Mouse (Mus musculus) liver, embryonic 14.5 days (tissue): ENCODE measurements around the gene Cog1.

Source experiments
- CTCF ChIP-seq: IDR thresholded peaks from 2 replicates; pipeline ENCODE4 v1.5.1; 2016; ENCODE audit warnings: antibody characterized with exemption, low read depth, control low read depth
- EP300 ChIP-seq: IDR thresholded peaks from 2 replicates; pipeline ENCODE4 v1.6.1; 2016; ENCODE audit warnings: antibody characterized with exemption, low read depth

- TF ChIP-seq CTCF (no peak; the same call in 1 of the 2 replicates), EP300 (peak; percentile 77)
Measured at GRCm38 (mm10) chr11:113683957-113684706, 35.2 kb downstream of the Cog1 start, which contains the start of the genes Fam104a and D11Wsu47e.
